Mouse (Mus musculus) heart, embryonic 16.5 days (tissue): ENCODE data around the gene Tatdn3. TPM values are rescaled to one million over a fixed set of nuclear protein-coding genes. Genes with fewer than 3 reads are reported as not detected.

Experiments used
- ATAC-seq: fragments of 200-750 bp; cut with Nextera tagmentation; replicated peaks from 2 replicates; pipeline ENCODE4 v1.8.0; 2017; ENCODE audit warnings: moderate number of reproducible peaks; ENCODE audit not compliant: insufficient read depth, low FRiP score; ENCODE audit errors: extremely low read depth
- H3K27ac ChIP-seq: fragments of 300-500 bp; sonication (generic); 2 replicates; pipeline ENCODE4 v1.5.1; 2014; ENCODE audit warnings: mild to moderate bottlenecking, low read length, control low read depth, moderate library complexity
- H3K27me3 ChIP-seq: fragments of 300-500 bp; sonication (generic); 2 replicates; pipeline ENCODE4 v1.6.1; 2014; ENCODE audit warnings: low read length, mixed read lengths; ENCODE audit not compliant: control insufficient read depth, insufficient read depth
- H3K36me3 ChIP-seq: fragments of 300-500 bp; sonication (generic); 2 replicates; pipeline ENCODE4 v1.6.1; 2014; ENCODE audit not compliant: control insufficient read depth, insufficient read depth
- H3K4me1 ChIP-seq: fragments of 300-500 bp; sonication (generic); 2 replicates; pipeline ENCODE4 v1.6.1; 2014; ENCODE audit warnings: low read length, mixed read lengths; ENCODE audit not compliant: control insufficient read depth, insufficient read depth
- H3K4me2 ChIP-seq: fragments of 300-500 bp; sonication (generic); 2 replicates; pipeline ENCODE4 v1.6.1; 2014; ENCODE audit warnings: low read depth, mild to moderate bottlenecking, control low read depth, low read length
- H3K4me3 ChIP-seq: fragments of 300-500 bp; sonication (generic); 2 replicates; pipeline ENCODE4 v1.5.1; 2014; ENCODE audit warnings: mild to moderate bottlenecking, control low read depth, low read length
- H3K9ac ChIP-seq: fragments of 300-500 bp; sonication (generic); 2 replicates; pipeline ENCODE4 v1.6.1; 2014; ENCODE audit warnings: low read length, control low read depth
- H3K9me3 ChIP-seq: fragments of 300-500 bp; sonication (generic); replicated peaks from 2 replicates; pipeline ENCODE4 v1.6.1; 2016; ENCODE audit warnings: low read length; ENCODE audit not compliant: control insufficient read depth
- WGBS: fragments of 180-500 bp; shearing (Covaris S2); extraction: QIAGEN DNeasy Blood & Tissue Kit; methylation state at CpG from one replicate; pipeline ENCODE4 v1.1.7; 2014; 5-methylcytosine and 5-hydroxymethylcytosine counted together
- polyA plus RNA-seq: library from polyadenylated mRNA; unstranded; fragments of >200 nt; fragmentation: Nextera tagmentation; extraction: Ambion mirVana; gene quantifications from 2 replicates; pipeline ENCODE4 v1.2.1, GENCODE M21; 2015

The Tatdn3 gene
- polyA plus RNA-seq, 1 experiment from 2014 or later = 17.9 TPM

DNA sequence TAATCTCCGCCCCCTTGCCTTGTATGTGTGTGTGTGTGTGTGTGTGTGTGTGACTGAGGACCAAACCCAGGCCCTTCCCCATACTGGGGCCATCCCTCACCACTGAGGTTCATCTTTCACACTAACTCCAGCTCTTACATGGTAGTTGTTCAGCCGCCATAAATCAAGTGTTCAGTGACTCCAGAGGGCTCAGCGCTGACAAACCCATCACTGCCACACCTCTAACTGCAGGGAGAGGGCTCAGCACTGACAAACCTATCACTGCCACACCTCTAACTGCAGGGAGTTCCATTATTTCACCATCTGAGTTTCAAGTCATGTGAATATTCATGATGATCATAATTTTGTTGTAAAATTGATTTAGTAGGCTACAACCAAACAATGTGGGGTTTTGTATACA lies 9.2 kb downstream of the Tatdn3 start:
- Histone ChIP-seq H3K9me3 (no peaks in the 10 kb centered on the region), H3K27ac (no peak overlapping the region), H3K4me3 (no peak overlapping the region), H3K4me2 (no peak overlapping the region), H3K27me3 (no peaks in the 10 kb centered on the region), H3K4me1 (no peaks in the 10 kb centered on the region), H3K36me3 (peaks cover 2% of the 10 kb centered on the region; the same call in 1 of the 2 replicates), H3K9ac (no peak overlapping the region)
- no peak for ATAC-seq
- 68% methylated on average over 3 of the region's 3 CpGs for WGBS

DNA sequence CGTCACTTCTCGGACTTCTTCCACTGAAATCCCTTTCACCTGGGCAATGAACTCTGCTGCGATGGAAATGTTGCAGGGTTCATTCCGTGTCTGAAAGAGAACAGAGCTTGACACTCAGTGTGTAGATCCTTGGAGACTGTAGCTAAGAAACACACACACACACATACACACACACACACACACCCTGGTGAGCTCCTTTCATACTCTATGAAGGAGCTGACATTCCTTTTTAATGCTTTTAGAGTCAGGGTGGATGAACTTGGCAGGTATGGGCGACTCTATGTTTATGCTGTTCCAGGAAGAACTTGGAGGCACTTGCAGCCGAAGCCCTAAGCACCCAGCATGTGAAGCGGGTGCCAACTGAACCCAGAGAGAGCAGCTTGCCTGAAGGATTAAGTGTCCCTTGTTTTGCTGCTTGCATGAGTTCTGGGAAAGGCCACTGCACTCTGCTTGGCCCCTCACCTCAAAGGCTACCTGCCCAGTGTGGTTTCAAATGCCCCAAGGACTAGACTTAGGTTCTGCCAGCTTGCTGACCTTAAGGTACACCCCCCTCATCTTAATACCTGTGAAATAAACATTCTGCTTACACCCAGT lies 16.4 kb downstream of the Tatdn3 start:
- WGBS = 61% methylated on average over 7 of the region's 7 CpGs

DNA sequence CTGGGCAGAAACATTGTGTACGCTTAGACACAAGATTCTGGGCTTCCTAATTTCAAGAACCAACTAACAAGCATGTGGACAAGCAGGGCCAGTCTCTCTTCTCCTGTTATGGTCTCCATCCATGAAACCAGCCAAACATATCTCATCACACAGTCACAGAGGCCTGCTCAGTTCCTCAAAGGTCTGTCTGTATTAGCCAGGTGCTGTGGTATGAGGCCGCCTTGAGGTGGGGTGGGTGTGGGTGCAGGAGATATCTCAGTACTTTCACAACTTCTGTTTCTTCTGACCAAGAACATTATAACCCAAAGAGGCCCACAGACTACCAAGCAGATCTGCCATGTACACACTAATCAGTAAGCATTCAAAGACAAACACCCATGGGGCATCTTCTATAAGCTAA lies 17.5 kb downstream of the Tatdn3 start:
- H3K27me3 ChIP-seq = no peaks in the 10 kb centered on the region
- H3K36me3 ChIP-seq = no peaks in the 10 kb centered on the region
- H3K27ac ChIP-seq = no peak overlapping the region
- H3K9me3 ChIP-seq = no peaks in the 10 kb centered on the region
- 85% methylated on average over 2 of the region's 2 CpGs for WGBS
- H3K4me2 ChIP-seq = no peak overlapping the region
- no peak overlapping the region for H3K4me3 ChIP-seq
- H3K4me1 ChIP-seq = no peaks in the 10 kb centered on the region
- no peak for ATAC-seq
- no peak overlapping the region for H3K9ac ChIP-seq

More for the DNA sequence above, 16.4 kb downstream of the Tatdn3 start:
- Histone ChIP-seq H3K4me3 (no peak overlapping the region), H3K9me3 (no peaks in the 10 kb centered on the region), H3K4me1 (no peaks in the 10 kb centered on the region), H3K27ac (no peak overlapping the region), H3K4me2 (no peak overlapping the region), H3K27me3 (no peaks in the 10 kb centered on the region), H3K36me3 (no peaks in the 10 kb centered on the region), H3K9ac (no peak overlapping the region)
- ATAC-seq = no peak

DNA sequence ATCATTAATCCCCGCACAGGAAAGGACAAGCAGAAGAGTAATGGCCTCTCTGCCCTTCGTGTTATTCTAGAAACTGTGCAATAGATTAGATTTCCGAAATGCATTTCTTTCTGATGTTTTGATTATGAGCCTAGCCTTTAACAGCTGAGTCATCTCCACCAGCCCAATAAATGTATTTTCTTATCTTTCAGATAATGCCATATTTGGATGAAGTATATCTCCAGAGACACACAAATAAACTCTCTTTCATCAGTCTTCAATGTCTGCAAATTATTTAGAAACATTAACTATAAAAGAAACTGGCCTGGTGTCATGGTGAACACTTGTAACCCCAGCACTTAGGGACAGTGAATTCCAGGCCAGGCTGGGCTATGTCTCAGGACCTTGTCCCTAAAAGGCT lies 20.0 kb downstream of the Tatdn3 start:
- 53% methylated on average over 3 of the region's 3 CpGs for WGBS
- Histone ChIP-seq H3K4me1 (no peaks in the 10 kb centered on the region), H3K27ac (no peak overlapping the region), H3K4me2 (no peak overlapping the region), H3K9me3 (no peaks in the 10 kb centered on the region), H3K36me3 (no peaks in the 10 kb centered on the region), H3K9ac (no peak overlapping the region), H3K4me3 (no peak overlapping the region), H3K27me3 (no peaks in the 10 kb centered on the region)
- no peak for ATAC-seq

DNA sequence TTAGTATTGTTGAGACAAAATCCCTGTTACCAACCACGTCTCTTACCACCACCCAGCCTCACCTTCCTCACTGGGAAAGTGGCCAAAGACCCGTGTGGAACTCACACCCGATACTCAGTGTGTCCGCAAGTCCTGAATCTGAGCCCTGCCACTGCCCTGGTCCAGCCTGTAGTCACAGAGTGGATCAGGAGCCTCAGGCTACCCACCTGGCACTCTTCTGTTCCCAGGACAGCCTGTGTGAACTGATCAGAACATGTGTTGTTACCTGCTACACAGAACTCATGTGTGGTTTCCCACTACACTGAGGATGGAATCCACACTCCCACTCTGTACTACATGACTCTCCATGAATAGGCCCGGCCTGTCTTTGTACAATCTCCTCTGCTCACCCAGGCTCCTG lies 20.6 kb downstream of the Tatdn3 start:
- Histone ChIP-seq H3K36me3 (no peaks in the 10 kb centered on the region), H3K27me3 (no peaks in the 10 kb centered on the region), H3K4me3 (no peak overlapping the region), H3K4me1 (no peaks in the 10 kb centered on the region), H3K4me2 (no peak overlapping the region), H3K9me3 (no peaks in the 10 kb centered on the region), H3K27ac (no peak overlapping the region), H3K9ac (no peak overlapping the region)
- no peak for ATAC-seq
- WGBS = 68% methylated on average over 5 of the region's 5 CpGs

DNA sequence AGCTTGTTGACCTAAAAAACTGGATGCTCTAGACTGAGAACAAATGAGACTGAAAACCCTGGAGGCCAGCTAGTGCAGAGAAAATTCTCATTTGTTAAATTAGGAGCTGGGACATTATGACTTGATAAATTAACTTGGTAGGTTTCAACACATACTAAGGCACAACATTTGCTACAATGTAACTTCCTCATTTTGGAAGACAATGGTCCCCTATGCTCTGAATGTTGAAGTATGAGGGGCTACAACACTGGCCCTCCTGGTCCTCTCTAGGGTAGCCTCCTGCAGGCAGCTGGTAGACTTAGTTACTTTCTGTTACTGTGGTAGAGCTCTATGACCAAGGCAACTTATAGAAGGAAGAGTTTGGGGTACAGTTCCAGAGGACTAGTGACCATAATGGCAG lies 21.4 kb downstream of the Tatdn3 start:
- H3K4me1 ChIP-seq = no peaks in the 10 kb centered on the region
- H3K36me3 ChIP-seq = no peaks in the 10 kb centered on the region
- ATAC-seq = no peak
- no peaks in the 10 kb centered on the region for H3K27me3 ChIP-seq
- H3K27ac ChIP-seq = no peak overlapping the region
- no peak overlapping the region for H3K9ac ChIP-seq
- no peaks in the 10 kb centered on the region for H3K9me3 ChIP-seq
- H3K4me3 ChIP-seq = no peak overlapping the region
- H3K4me2 ChIP-seq = no peak overlapping the region

DNA sequence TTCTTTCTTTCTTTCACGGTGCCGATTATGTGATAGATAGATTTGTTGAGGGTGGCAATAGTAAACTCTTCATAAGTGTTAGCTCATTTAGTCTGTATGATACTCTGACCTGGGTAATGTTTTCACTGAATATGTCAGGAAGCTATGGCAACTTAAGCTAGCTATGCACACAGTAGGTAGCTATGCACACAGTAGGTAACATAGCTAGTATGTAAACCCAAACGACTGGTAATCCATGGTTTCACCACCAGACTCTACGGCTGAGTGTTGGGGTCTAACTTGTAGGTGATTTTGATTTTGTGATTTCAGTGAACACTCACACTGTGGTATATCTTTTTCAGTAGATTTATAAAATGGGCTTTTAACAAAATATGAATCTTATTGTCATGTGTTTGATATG lies 24.7 kb downstream of the Tatdn3 start:
- Histone ChIP-seq H3K4me3 (no peak overlapping the region), H3K36me3 (no peaks in the 10 kb centered on the region), H3K4me2 (no peak overlapping the region), H3K9ac (no peak overlapping the region), H3K4me1 (no peaks in the 10 kb centered on the region), H3K9me3 (no peaks in the 10 kb centered on the region), H3K27ac (no peak overlapping the region), H3K27me3 (no peaks in the 10 kb centered on the region)
- 88% methylated on average over 4 of the region's 4 CpGs for WGBS
- no peak for ATAC-seq

DNA sequence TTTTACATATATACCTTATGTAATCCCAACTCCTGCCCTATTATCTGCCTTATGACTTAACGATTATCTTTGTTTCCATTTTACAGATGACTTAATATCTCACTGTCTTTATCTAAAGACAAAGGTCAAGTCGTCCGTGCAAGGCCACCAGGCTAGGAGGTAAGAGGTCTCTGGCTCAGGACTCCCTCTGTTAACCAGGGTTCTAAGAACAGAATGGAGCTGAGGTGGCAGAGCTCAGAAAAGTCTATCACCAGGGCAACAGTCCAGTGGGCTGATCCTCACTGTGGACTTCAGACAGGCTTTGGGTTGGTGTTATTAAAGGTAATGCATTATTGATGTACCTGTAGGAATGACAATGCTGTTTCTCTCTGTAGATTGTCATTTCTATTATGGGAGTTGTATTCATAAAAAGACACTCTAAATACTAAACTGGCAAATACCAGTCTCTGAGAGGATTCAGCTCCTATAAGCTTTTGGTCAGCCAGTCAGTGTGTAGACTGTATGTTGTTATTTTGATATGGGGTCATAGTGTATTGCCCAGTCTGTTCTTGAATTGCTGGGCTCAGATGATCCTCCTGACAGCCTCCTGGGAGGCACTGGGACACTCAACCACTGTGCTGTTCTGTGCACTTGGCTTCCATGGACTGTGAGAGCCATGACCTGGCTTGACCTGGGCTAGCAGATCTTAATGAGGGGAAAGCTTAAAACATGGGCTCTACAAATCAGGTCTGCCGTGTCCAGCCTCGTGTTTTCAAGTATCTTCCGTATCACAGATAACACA lies 26.0 kb downstream of the Tatdn3 start, which contains the start of gene Spata45:
Spata45 (plus strand) TSS at position 86 of the 781 bp plus-strand sequence.
- H3K36me3 ChIP-seq = no peaks in the 10 kb centered on the region
- H3K9me3 ChIP-seq = no peaks in the 10 kb centered on the region
- no peaks in the 10 kb centered on the region for H3K27me3 ChIP-seq
- no peak within 1 kb of the TSS for H3K27ac ChIP-seq
- 61% methylated on average over 6 of the region's 6 CpGs for WGBS
- no peak within 1 kb of the TSS for H3K4me3 ChIP-seq
- H3K4me1 ChIP-seq = no peaks in the 10 kb centered on the region
- no peak within 1 kb of the TSS for H3K4me2 ChIP-seq
- ATAC-seq = no peak
- H3K9ac ChIP-seq = no peak within 1 kb of the TSS

DNA sequence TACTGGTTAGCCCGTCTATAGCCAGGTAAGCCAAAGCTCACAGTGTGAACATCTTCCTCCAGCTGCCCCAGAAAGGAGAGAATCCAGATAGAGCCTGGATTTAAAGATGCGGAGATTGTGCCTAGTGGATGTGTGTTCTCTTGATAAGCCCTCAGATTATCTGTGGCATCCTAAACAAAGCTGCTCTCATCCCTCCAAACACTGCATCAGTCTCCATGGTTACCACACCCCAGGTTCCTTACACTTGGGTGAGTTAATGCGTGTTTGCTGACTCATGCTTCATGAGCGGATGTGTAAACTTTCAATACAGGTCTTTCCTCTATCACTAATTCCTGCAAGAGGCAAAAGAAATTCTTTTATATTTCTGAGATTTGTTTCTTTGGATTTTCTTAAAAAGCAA lies 27.1 kb downstream of the Tatdn3 start:
- H3K4me3 ChIP-seq = no peak overlapping the region
- no peak overlapping the region for H3K27ac ChIP-seq
- no peaks in the 10 kb centered on the region for H3K36me3 ChIP-seq
- H3K27me3 ChIP-seq = no peaks in the 10 kb centered on the region
- WGBS = 39% methylated on average over 4 of the region's 4 CpGs
- no peaks in the 10 kb centered on the region for H3K4me1 ChIP-seq
- no peak overlapping the region for H3K9ac ChIP-seq
- no peak overlapping the region for H3K4me2 ChIP-seq
- H3K9me3 ChIP-seq = no peaks in the 10 kb centered on the region
- ATAC-seq = no peak
